Mouse (Mus musculus) stomach, postnatal 0 days (tissue): ENCODE measurements around the gene Bcl9l. TPM values are rescaled to one million over a fixed set of nuclear protein-coding genes. Genes with fewer than 3 reads are reported as not detected.
A peak's percentile ranks its signal among the peaks of the same experiment; 100 is the strongest.
"Not testable (repeated sequence)": the region's sequence is repeated elsewhere in the genome, so short reads cannot be mapped to it uniquely, and the experiment has no call there.

Experiments used
- ATAC-seq: fragments of 200-750 bp; cut with Nextera tagmentation; 2 replicates; pipeline ENCODE4 v1.8.0; 2017; ENCODE audit not compliant: low FRiP score, low TSS enrichment
- DNase-seq: peaks from one replicate; pipeline ENCODE4 v3.0.0-alpha.2; 2016; ENCODE audit warnings: low spot score
- H3K27ac ChIP-seq: fragments of 300-500 bp; sonication (generic); replicated peaks from 2 replicates; pipeline ENCODE4 v1.5.1; 2014; ENCODE audit warnings: mild to moderate bottlenecking, control low read depth
- H3K27me3 ChIP-seq: fragments of 300-500 bp; sonication (generic); 2 replicates; pipeline ENCODE4 v1.6.1; 2014; ENCODE audit warnings: low read length; ENCODE audit not compliant: control insufficient read depth, insufficient read depth
- H3K36me3 ChIP-seq: fragments of 300-500 bp; sonication (generic); 2 replicates; pipeline ENCODE4 v1.6.1; 2014; ENCODE audit warnings: low read length, mixed read lengths; ENCODE audit not compliant: control insufficient read depth, insufficient read depth
- H3K4me1 ChIP-seq: fragments of 300-500 bp; sonication (generic); replicated peaks from 2 replicates; pipeline ENCODE4 v1.6.1; 2014; ENCODE audit warnings: antibody characterized with exemption; ENCODE audit not compliant: control insufficient read depth, insufficient read depth
- H3K4me2 ChIP-seq: fragments of 300-500 bp; sonication (generic); replicated peaks from 2 replicates; pipeline ENCODE4 v1.6.1; 2014; ENCODE audit warnings: low read depth, mild to moderate bottlenecking, control low read depth, moderate library complexity
- H3K4me3 ChIP-seq: fragments of 300-500 bp; sonication (generic); 2 replicates; pipeline ENCODE4 v1.5.1; 2014; ENCODE audit warnings: low read depth, low read length, control low read depth
- H3K9ac ChIP-seq: fragments of 300-500 bp; sonication (generic); 2 replicates; pipeline ENCODE4 v1.6.1; 2014; ENCODE audit warnings: mild to moderate bottlenecking, low read length, control low read depth, mixed read lengths
- H3K9me3 ChIP-seq: fragments of 300-500 bp; sonication (generic); 2 replicates; pipeline ENCODE4 v1.6.1; 2016; ENCODE audit warnings: low read length; ENCODE audit not compliant: control insufficient read depth
- CTCF ChIP-seq: IDR thresholded peaks from 2 replicates; pipeline ENCODE4 v1.5.1; 2016; ENCODE audit warnings: antibody characterized with exemption, low read depth, mild to moderate bottlenecking, moderate library complexity
- EP300 ChIP-seq: optimal IDR thresholded peaks from 2 replicates; pipeline ENCODE3; 2016; ENCODE audit warnings: antibody characterized with exemption
- WGBS: fragments of 180-500 bp; shearing (Covaris S2); extraction: QIAGEN DNeasy Blood & Tissue Kit; methylation state at CpG from one replicate; pipeline ENCODE4 v1.1.7; 2014; 5-methylcytosine and 5-hydroxymethylcytosine counted together
- polyA plus RNA-seq: library from polyadenylated mRNA; unstranded; fragments of >200 nt; fragmentation: Nextera tagmentation; extraction: Ambion mirVana; gene quantifications from 2 replicates; pipeline ENCODE4 v1.2.1, GENCODE M21; 2015

The Bcl9l gene
- polyA plus RNA-seq: 5.2 and 6.1 TPM in 2 replicates

GRCm38 (mm10) chr9:44482552-44482951 lies at the start of gene Bcl9l:
Bcl9l (plus strand) TSS chr9:44482825.
- peak within 1 kb of the TSS; percentile 94 for H3K9ac ChIP-seq
- H3K36me3 ChIP-seq: no peaks in the 10 kb centered on the region
- H3K9me3 ChIP-seq: no peaks in the 10 kb centered on the region
- H3K4me3 ChIP-seq: peak within 1 kb of the TSS; percentile 99
- peaks cover 14% of the 10 kb centered on the region; the same call in 1 of the 2 replicates for H3K4me1 ChIP-seq
- peak within 1 kb of the TSS; percentile 77 for H3K4me2 ChIP-seq
- TF ChIP-seq EP300: no peak
- peak; percentile 83 for TF ChIP-seq CTCF
- WGBS: 0% methylated on average over 18 of the region's 31 CpGs
- peak; percentile 96 for DNase-seq
- ATAC-seq: peak; percentile 48
- no peaks in the 10 kb centered on the region for H3K27me3 ChIP-seq
- H3K27ac ChIP-seq: peak within 1 kb of the TSS; percentile 98

- Histone ChIP-seq H3K36me3 (no peaks in the 10 kb centered on the region), H3K9ac (no peak overlapping the region), H3K27ac (no peak overlapping the region), H3K9me3 (no peaks in the 10 kb centered on the region), H3K4me3 (no peak overlapping the region), H3K4me2 (no peak overlapping the region), H3K4me1 (no peaks in the 10 kb centered on the region), H3K27me3 (no peaks in the 10 kb centered on the region)
- DNase-seq (no peak), ATAC-seq (no peak)
- 74% methylated on average over 6 of the region's 6 CpGs for whole genome bisulfite sequencing
- TF ChIP-seq CTCF (no peak), EP300 (no peak)
These were observed 46.9 kb upstream of the Bcl9l start for GRCm38 (mm10) chr9:44435747-44436146.

- no peak within 1 kb of the TSS for H3K4me3 ChIP-seq
- no peak within 1 kb of the TSS for H3K9ac ChIP-seq
- DNase-seq (no peak), ATAC-seq (no peak)
- no peak within 1 kb of the TSS for H3K27ac ChIP-seq
- no peaks in the 10 kb centered on the region for H3K36me3 ChIP-seq
- H3K4me1 ChIP-seq: no peaks in the 10 kb centered on the region
- H3K27me3 ChIP-seq: no peaks in the 10 kb centered on the region
- 69% methylated on average over 19 of the region's 19 CpGs for WGBS
- no peak for TF ChIP-seq EP300
- no peak within 1 kb of the TSS for H3K4me2 ChIP-seq
- no peaks in the 10 kb centered on the region for H3K9me3 ChIP-seq
These were observed 41.7 kb upstream of the Bcl9l start, which contains the start of gene Foxr1 for GRCm38 (mm10) chr9:44440961-44441360. Foxr1 (minus strand) TSS chr9:44441136.

- ATAC-seq, H3K4me3 ChIP-seq, H3K9ac ChIP-seq, H3K4me1 ChIP-seq, H3K27me3 ChIP-seq, H3K4me2 ChIP-seq, DNase-seq, H3K36me3 ChIP-seq, H3K27ac ChIP-seq, H3K9me3 ChIP-seq: not testable (repeated sequence)
- 79% methylated on average over 7 of the region's 7 CpGs for WGBS
These were observed 38.1 kb upstream of the Bcl9l start for GRCm38 (mm10) chr9:44444402-44445025.

DNA sequence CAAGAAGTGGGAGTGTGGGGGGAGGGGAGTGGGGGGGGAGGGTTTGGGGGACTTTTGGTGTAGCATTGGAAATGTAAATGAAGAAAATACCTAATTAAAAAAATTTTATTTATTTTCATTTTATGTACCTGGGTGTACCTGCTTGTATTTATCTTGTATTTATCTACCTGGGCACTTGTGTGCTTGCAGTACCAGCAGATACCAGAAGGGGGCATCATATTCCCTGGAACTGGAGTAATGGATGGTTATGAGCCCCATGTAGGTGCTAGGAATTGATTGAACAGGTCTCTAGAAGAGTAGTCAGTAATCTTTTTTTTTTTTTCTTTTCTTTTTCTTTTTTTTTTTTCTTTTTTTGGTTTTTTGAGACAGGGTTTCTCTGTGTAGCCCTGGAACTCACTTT lies 32.2 kb upstream of the Bcl9l start:
- Histone ChIP-seq H3K27ac (no peak overlapping the region), H3K36me3 (no peaks in the 10 kb centered on the region), H3K4me1 (no peaks in the 10 kb centered on the region), H3K9me3 (no peaks in the 10 kb centered on the region), H3K4me3 (no peak overlapping the region), H3K27me3 (no peaks in the 10 kb centered on the region), H3K9ac (no peak overlapping the region), H3K4me2 (no peak overlapping the region)
- no peak for ATAC-seq
- DNase-seq: no peak
- TF ChIP-seq CTCF (peak; percentile 56), EP300 (no peak)

- WGBS: 13% methylated on average over 14 of the region's 14 CpGs
- no peak overlapping the region for H3K9ac ChIP-seq
- peak; percentile 92 for TF ChIP-seq CTCF
- no peak for TF ChIP-seq EP300
- H3K4me2 ChIP-seq: peak overlapping the region; percentile 24; the same call in 1 of the 2 replicates
- H3K27ac ChIP-seq: no peak overlapping the region
- H3K36me3 ChIP-seq: no peaks in the 10 kb centered on the region
- H3K4me1 ChIP-seq: no peaks in the 10 kb centered on the region
- DNase-seq (peak; percentile 86), ATAC-seq (peak; percentile 84)
- no peak overlapping the region for H3K4me3 ChIP-seq
- H3K27me3 ChIP-seq: no peaks in the 10 kb centered on the region
- no peaks in the 10 kb centered on the region for H3K9me3 ChIP-seq
These were observed 28.3 kb upstream of the Bcl9l start for GRCm38 (mm10) chr9:44454132-44454890.
